Mouse (Mus musculus) olfactory bulb, adult 2 months (tissue): ENCODE data around the gene Gm11111. TPM values are rescaled to one million over a fixed set of nuclear protein-coding genes. Genes with fewer than 3 reads are reported as not detected.
"Not testable (repeated sequence)": the region's sequence is repeated elsewhere in the genome, so short reads cannot be mapped to it uniquely, and the experiment has no call there.

Experiments used
- H3K27ac ChIP-seq: fragments of 200-500 bp; 2 replicates; pipeline ENCODE4 v1.5.1; 2012; ENCODE audit warnings: low read depth, low read length; ENCODE audit not compliant: insufficient read depth
- H3K4me1 ChIP-seq: fragments of 200-500 bp; 2 replicates; pipeline ENCODE4 v1.6.1; 2012; ENCODE audit warnings: low read length; ENCODE audit not compliant: control insufficient read depth, insufficient read depth
- H3K4me3 ChIP-seq: fragments of 200-500 bp; 2 replicates; pipeline ENCODE4 v1.5.1; 2012; ENCODE audit warnings: mild to moderate bottlenecking, low read depth, low read length, moderate library complexity; ENCODE audit not compliant: insufficient read depth
- CTCF ChIP-seq: fragments of 200-500 bp; IDR thresholded peaks from 2 replicates; pipeline ENCODE4 v1.5.1; 2012; ENCODE audit warnings: low read depth, mild to moderate bottlenecking, low read length, moderate library complexity; ENCODE audit not compliant: insufficient read depth
- POLR2A ChIP-seq: fragments of 200-500 bp; IDR thresholded peaks from 2 replicates; pipeline ENCODE4 v1.6.1; 2012; ENCODE audit warnings: mild to moderate bottlenecking, low read depth, low read length, moderate library complexity; ENCODE audit not compliant: insufficient read depth
- WGBS: fragments of 180-500 bp; shearing (Covaris S2); methylation state at CpG from one replicate; pipeline ENCODE4 v1.1.7; 2018; 5-methylcytosine and 5-hydroxymethylcytosine counted together
- polyA plus RNA-seq: library from polyadenylated mRNA; stranded (reverse); fragments of >200 nt; gene quantifications from 2 replicates; pipeline ENCODE4 v1.2.4, GENCODE M21; 2012; ENCODE audit warnings: low replicate concordance; ENCODE audit not compliant: missing spikeins, insufficient read depth, insufficient read length

Gene Gm11111
- polyA plus RNA-seq, 1 experiment, result not detected

GRCm38 (mm10) chr5:98575471-98575834, 23.0 kb downstream of the Gm11111 start:
- H3K27ac ChIP-seq, result no peak overlapping the region
- H3K4me3 ChIP-seq, result no peak overlapping the region
- TF ChIP-seq POLR2A, result no peak
- no peak for TF ChIP-seq CTCF
- H3K4me1 ChIP-seq, result no peaks in the 10 kb centered on the region
- 58% methylated on average over 4 of the region's 4 CpGs for WGBS

GRCm38 (mm10) chr5:98576538-98576937, 24.0 kb downstream of the Gm11111 start:
- H3K27ac ChIP-seq, H3K4me1 ChIP-seq, H3K4me3 ChIP-seq: not testable (repeated sequence)
- 91% methylated on average over 6 of the region's 6 CpGs for WGBS

- Histone ChIP-seq H3K4me3 (no peak overlapping the region), H3K27ac (no peak overlapping the region), H3K4me1 (no peaks in the 10 kb centered on the region)
- 85% methylated on average over 2 of the region's 2 CpGs for WGBS
- TF ChIP-seq POLR2A (no peak), CTCF (no peak)
Observed at GRCm38 (mm10) chr5:98578398-98578797, 25.9 kb downstream of the Gm11111 start.

GRCm38 (mm10) chr5:98580811-98581210, 28.3 kb downstream of the Gm11111 start:
- TF ChIP-seq POLR2A (no peak), CTCF (no peak)
- Histone ChIP-seq H3K4me3 (no peak overlapping the region), H3K4me1 (no peaks in the 10 kb centered on the region), H3K27ac (no peak overlapping the region)
- 46% methylated on average over 5 of the region's 5 CpGs for WGBS

GRCm38 (mm10) chr5:98582051-98582450, 29.6 kb downstream of the Gm11111 start:
- 94% methylated on average over 3 of the region's 3 CpGs for WGBS
- no peak overlapping the region for H3K4me3 ChIP-seq
- no peaks in the 10 kb centered on the region for H3K4me1 ChIP-seq
- no peak overlapping the region for H3K27ac ChIP-seq
- TF ChIP-seq CTCF (no peak), POLR2A (no peak)

GRCm38 (mm10) chr5:98585915-98586314, 33.4 kb downstream of the Gm11111 start:
- H3K27ac ChIP-seq, result no peak overlapping the region

More at GRCm38 (mm10) chr5:98585915-98586314, 33.4 kb downstream of the Gm11111 start:
- no peak overlapping the region for H3K4me3 ChIP-seq
- TF ChIP-seq POLR2A, result no peak
- TF ChIP-seq CTCF, result no peak
- H3K4me1 ChIP-seq, result no peaks in the 10 kb centered on the region

Other genes starting within 250 kb of the Gm11111 start
- gene Cfap299, start 223.4 kb upstream of the Gm11111 start, polyA plus RNA-seq, result not detected in 2 replicates